Mouse (Mus musculus): Measurements from ENCODE around the gene Gatb. TPM values are rescaled to one million over a fixed set of nuclear protein-coding genes. Genes with fewer than 3 reads are reported as not detected.

Gene Gatb
- total and polyA plus RNA-seq, 3 experiments, result 8.4 to 23.3 (median 19.5) TPM

DNA sequence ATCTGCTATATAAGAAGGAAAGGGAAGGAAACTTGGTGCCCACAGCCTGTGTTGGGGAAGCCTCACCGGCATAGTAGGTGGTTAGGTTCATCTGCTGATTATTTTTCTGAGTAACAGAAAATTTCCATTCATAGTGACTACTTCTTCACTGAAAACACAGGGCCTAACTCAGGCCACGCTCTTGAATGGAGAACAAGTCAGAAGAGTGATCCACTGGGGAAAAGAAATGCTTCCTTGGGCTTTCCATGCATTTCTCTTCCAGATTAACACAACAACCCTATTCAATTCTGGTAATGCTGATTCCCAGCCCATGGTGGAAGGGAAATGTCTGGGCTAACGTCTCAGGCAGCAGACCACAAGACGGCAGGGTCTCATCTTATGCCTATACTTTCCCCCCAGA is 124.6 kb downstream of the Gatb start:
- no peak for DNase-seq (ENCODE audit: low spot score)
- Histone ChIP-seq H3K9me3 (replicated peaks) (no peaks in the 10 kb centered on the region), H3K4me3 (ENCODE audit: low read depth, low read length) (no peak overlapping the region), H3K27me3 (ENCODE audit: insufficient read depth, low read length) (peaks cover 15% of the 10 kb centered on the region), H3K36me3 (replicated peaks) (no peaks in the 10 kb centered on the region), H3K4me1 (ENCODE audit: insufficient read depth, low read depth, low read length) (no peaks in the 10 kb centered on the region)
- TF ChIP-seq GATA1 (IDR thresholded peaks at IDR 0.05; ENCODE audit: borderline replicate concordance, low read length) (no peak), POLR2AphosphoS5 (IDR thresholded peaks at IDR 0.05; ENCODE audit: insufficient replicate concordance, low read depth, low read length) (no peak), TAL1 (conservative IDR thresholded peaks at IDR 0.05; ENCODE audit: low read depth, low read length) (no peak), GATA2 (IDR thresholded peaks at IDR 0.05; ENCODE audit: borderline replicate concordance, low read depth, low read length) (no peak), CTCF (IDR thresholded peaks at IDR 0.05; ENCODE audit: low read depth, low read length) (no peak)
- ATAC-seq (ENCODE audit: extremely low read depth, insufficient number of reproducible peaks, low FRiP score, poor library complexity, severe bottlenecking), result no peak

DNA sequence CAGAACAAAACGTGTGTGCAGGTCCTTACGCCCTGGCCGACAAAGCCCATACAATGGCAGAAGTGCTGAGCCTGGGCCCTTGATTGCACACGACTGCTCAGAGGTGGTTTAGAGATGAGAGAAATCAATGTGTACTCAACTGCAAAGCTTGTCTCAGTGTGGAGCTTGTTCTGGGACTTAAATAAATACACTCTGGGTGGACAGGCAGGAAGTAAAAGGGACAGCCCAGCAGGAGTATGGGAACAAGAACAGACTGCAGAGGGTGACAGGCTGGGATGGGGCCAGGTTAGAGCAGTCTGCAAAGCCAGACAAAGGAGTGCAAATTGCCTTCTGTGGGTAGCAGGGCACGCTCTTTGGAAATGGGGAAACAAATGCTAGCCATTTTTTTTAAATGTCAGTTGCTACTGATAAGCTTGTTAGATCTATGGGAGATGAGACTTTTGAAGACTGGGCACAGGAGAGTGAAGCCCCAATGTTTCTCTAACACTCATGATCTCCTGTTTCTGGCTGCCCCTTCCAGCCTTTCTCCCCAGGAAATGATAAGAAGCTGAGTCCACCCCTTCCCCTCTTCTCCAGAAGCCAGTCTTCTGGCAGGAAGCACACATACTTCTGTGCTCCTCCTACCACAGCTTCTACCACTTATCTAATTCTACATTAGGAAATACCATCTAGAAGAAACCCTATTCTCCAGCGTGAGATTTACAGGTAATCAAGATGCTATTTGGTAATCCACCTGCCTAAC is 129.4 kb downstream of the Gatb start:
- no peaks in the 10 kb centered on the region for H3K36me3 ChIP-seq (replicated peaks)
- no peak for TF ChIP-seq TAL1 (conservative IDR thresholded peaks at IDR 0.05; ENCODE audit: low read depth, low read length)
- TF ChIP-seq POLR2AphosphoS5 (IDR thresholded peaks at IDR 0.05; ENCODE audit: insufficient replicate concordance, low read depth, low read length), result no peak
- ATAC-seq (ENCODE audit: extremely low read depth, insufficient number of reproducible peaks, low FRiP score, poor library complexity, severe bottlenecking), result no peak

More for the DNA sequence above, 129.4 kb downstream of the Gatb start:
- Histone ChIP-seq H3K9me3 (replicated peaks) (no peaks in the 10 kb centered on the region), H3K4me3 (ENCODE audit: low read depth, low read length) (no peak overlapping the region), H3K4me1 (ENCODE audit: insufficient read depth, low read depth, low read length) (no peaks in the 10 kb centered on the region), H3K27me3 (ENCODE audit: insufficient read depth, low read length) (peaks cover 17% of the 10 kb centered on the region)
- DNase-seq (ENCODE audit: low spot score), result no peak

Other genes starting within 250 kb of the Gatb start
- not detected in 2 replicates for gene Fam160a1, start 243.2 kb downstream of the Gatb start, total RNA-seq (2014; fragmentation: Nextera tagmentation)
- gene Fam160a1, start 243.2 kb downstream of the Gatb start, total RNA-seq (2017), result 0.16 TPM in 1 of 2 replicates, not detected in the other
- not detected in 2 replicates for gene Fam160a1, start 243.2 kb downstream of the Gatb start, polyA plus RNA-seq (2012)